Mouse (Mus musculus) hindbrain, postnatal 0 days (tissue): ENCODE results near the gene Lurap1. TPM values are rescaled to one million over a fixed set of nuclear protein-coding genes. Genes with fewer than 3 reads are reported as not detected.

Experiments
- ATAC-seq: fragments of 200-750 bp; cut with Nextera tagmentation; 2 replicates; pipeline ENCODE4 v1.8.0; 2017; ENCODE audit warnings: mild to moderate bottlenecking, moderate TSS enrichment, moderate library complexity
- DNase-seq: peaks from one replicate; pipeline ENCODE4 v3.0.0-alpha.2; 2015; ENCODE audit warnings: low spot score
- H3K27ac ChIP-seq: fragments of 300-500 bp; sonication (generic); 2 replicates; pipeline ENCODE4 v1.5.1; 2014; ENCODE audit warnings: mild to moderate bottlenecking
- H3K27me3 ChIP-seq: fragments of 300-500 bp; sonication (generic); 2 replicates; pipeline ENCODE4 v1.6.1; 2014; ENCODE audit warnings: low read length, mixed read lengths; ENCODE audit not compliant: insufficient read depth
- H3K36me3 ChIP-seq: fragments of 300-500 bp; sonication (generic); 2 replicates; pipeline ENCODE4 v1.6.1; 2014; ENCODE audit warnings: low read length, mixed read lengths; ENCODE audit not compliant: insufficient read depth
- H3K4me1 ChIP-seq: fragments of 300-500 bp; sonication (generic); 2 replicates; pipeline ENCODE4 v1.6.1; 2014; ENCODE audit warnings: antibody characterized with exemption, low read length, mixed read lengths; ENCODE audit not compliant: insufficient read depth
- H3K4me2 ChIP-seq: fragments of 300-500 bp; sonication (generic); 2 replicates; pipeline ENCODE4 v1.6.1; 2014; ENCODE audit warnings: low read depth, mild to moderate bottlenecking, low read length, moderate library complexity, mixed read lengths
- H3K4me3 ChIP-seq: fragments of 300-500 bp; sonication (generic); 2 replicates; pipeline ENCODE4 v1.5.1; 2014; ENCODE audit warnings: low read length
- H3K9ac ChIP-seq: fragments of 300-500 bp; sonication (generic); replicated peaks from 2 replicates; pipeline ENCODE4 v1.6.1; 2014; ENCODE audit warnings: mild to moderate bottlenecking, low read length, moderate library complexity, mixed read lengths
- H3K9me3 ChIP-seq: fragments of 300-500 bp; sonication (generic); 2 replicates; pipeline ENCODE4 v1.6.1; 2016; ENCODE audit warnings: low read length, mixed read lengths
- CTCF ChIP-seq: IDR thresholded peaks from 2 replicates; pipeline ENCODE4 v1.5.1; 2016; ENCODE audit warnings: antibody characterized with exemption, control low read depth, low read depth
- WGBS: fragments of 180-500 bp; shearing (Covaris S2); extraction: QIAGEN DNeasy Blood & Tissue Kit; methylation state at CpG from one replicate; pipeline ENCODE4 v1.1.7; 2014; 5-methylcytosine and 5-hydroxymethylcytosine counted together
- polyA plus RNA-seq: library from polyadenylated mRNA; unstranded; fragments of >200 nt; fragmentation: Nextera tagmentation; extraction: Ambion mirVana; gene quantifications from 2 replicates; pipeline ENCODE4 v1.2.1, GENCODE M21; 2015
- total RNA-seq: library from RNA; depleted of rRNA; stranded (reverse); fragments of >200 nt; gene quantifications from 2 replicates; pipeline ENCODE4 v1.2.3, GENCODE M21; 2014

Lurap1 gene
- total and polyA plus RNA-seq, 2 experiments from 2014 or later = 4.0 to 7.9 TPM

GRCm38 (mm10) chr4:116134990-116135389 is 16.1 kb downstream of the Lurap1 start:
- Histone ChIP-seq H3K36me3 (no peaks in the 10 kb centered on the region), H3K27me3 (no peaks in the 10 kb centered on the region), H3K4me1 (no peaks in the 10 kb centered on the region), H3K9me3 (no peaks in the 10 kb centered on the region), H3K9ac (no peak overlapping the region), H3K27ac (no peak overlapping the region), H3K4me2 (no peak overlapping the region), H3K4me3 (no peak overlapping the region)
- peak; percentile 93 for TF ChIP-seq CTCF
- ATAC-seq (peak; percentile 40; the same call in 1 of the 2 replicates), DNase-seq (peak; percentile 87)
- 28% methylated on average over 2 of the region's 2 CpGs for WGBS

GRCm38 (mm10) chr4:116133126-116133525 is 18.0 kb downstream of the Lurap1 start:
- no peak overlapping the region for H3K4me3 ChIP-seq
- DNase-seq (no peak), ATAC-seq (no peak)
- no peaks in the 10 kb centered on the region for H3K36me3 ChIP-seq
- H3K9ac ChIP-seq = no peak overlapping the region
- H3K27me3 ChIP-seq = no peaks in the 10 kb centered on the region
- 85% methylated on average over 4 of the region's 4 CpGs for WGBS
- H3K9me3 ChIP-seq = no peaks in the 10 kb centered on the region
- H3K27ac ChIP-seq = no peak overlapping the region
- no peaks in the 10 kb centered on the region for H3K4me1 ChIP-seq
- H3K4me2 ChIP-seq = no peak overlapping the region
- no peak for TF ChIP-seq CTCF

GRCm38 (mm10) chr4:116127956-116128355 is 23.2 kb downstream of the Lurap1 start:
- H3K4me3 ChIP-seq = no peak overlapping the region
- no peaks in the 10 kb centered on the region for H3K9me3 ChIP-seq
- WGBS = 45% methylated on average over 6 of the region's 6 CpGs
- no peaks in the 10 kb centered on the region for H3K36me3 ChIP-seq
- ATAC-seq (no peak), DNase-seq (no peak)
- H3K27ac ChIP-seq = no peak overlapping the region
- H3K4me1 ChIP-seq = 0 out of 2 replicates have a peak, but pooled peaks cover 4% of the 10 kb centered on the region
- no peak for TF ChIP-seq CTCF
- no peak overlapping the region for H3K4me2 ChIP-seq
- no peaks in the 10 kb centered on the region for H3K27me3 ChIP-seq
- no peak overlapping the region for H3K9ac ChIP-seq

- no peak overlapping the region for H3K27ac ChIP-seq
- no peak for ATAC-seq
These were observed 25.2 kb downstream of the Lurap1 start for GRCm38 (mm10) chr4:116125803-116126386.

GRCm38 (mm10) chr4:116123602-116124519 is 27.3 kb downstream of the Lurap1 start, which contains the start of the genes Rad54l and Pomgnt1:
Rad54l (minus strand) TSS chr4:116123690.
Pomgnt1 (plus strand) TSS chr4:116123840.
- TF ChIP-seq CTCF = peak; percentile 66
- Histone ChIP-seq H3K9me3 (no peaks in the 10 kb centered on the region), H3K4me1 (0 out of 2 replicates have a peak, but pooled peaks cover 6% of the 10 kb centered on the region), H3K4me3 (peak within 1 kb of the TSS; percentile 50), H3K27me3 (no peaks in the 10 kb centered on the region), H3K4me2 (peak within 1 kb of the TSS; percentile 72), H3K9ac (peak within 1 kb of the TSS; percentile 51), H3K27ac (peak within 1 kb of the TSS; percentile 41; the same call in 1 of the 2 replicates), H3K36me3 (no peaks in the 10 kb centered on the region)
- ATAC-seq (peak; percentile 98), DNase-seq (peak; percentile 97)
- 4% methylated on average over 24 of the region's 24 CpGs for WGBS

More at GRCm38 (mm10) chr4:116125803-116126386, 25.2 kb downstream of the Lurap1 start:
- Histone ChIP-seq H3K36me3 (no peaks in the 10 kb centered on the region), H3K9me3 (no peaks in the 10 kb centered on the region), H3K4me1 (0 out of 2 replicates have a peak, but pooled peaks cover 6% of the 10 kb centered on the region), H3K4me2 (no peak overlapping the region), H3K9ac (no peak overlapping the region), H3K4me3 (no peak overlapping the region), H3K27me3 (no peaks in the 10 kb centered on the region)
- WGBS = 97% methylated on average over 4 of the region's 4 CpGs
- DNase-seq = no peak
- no peak for TF ChIP-seq CTCF

DNA sequence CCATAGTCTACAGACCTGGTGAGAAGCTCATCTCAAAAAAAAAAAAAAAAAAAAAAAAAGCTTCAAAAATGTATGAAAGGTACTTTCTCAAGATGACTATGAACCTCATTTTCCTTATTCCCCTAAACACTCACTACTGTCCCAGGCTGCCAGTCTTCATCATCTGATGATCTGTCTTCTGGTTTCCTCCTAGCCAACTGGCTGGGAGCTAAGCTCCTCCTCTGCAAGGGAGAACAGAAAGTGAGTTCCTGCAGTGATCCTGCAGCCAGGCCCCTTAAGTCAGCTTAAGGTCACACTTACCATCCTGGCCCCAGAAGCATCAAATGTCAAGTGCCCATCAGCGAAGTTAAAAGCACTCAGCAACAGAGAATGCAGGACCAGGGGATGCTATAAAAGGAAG is 28.4 kb downstream of the Lurap1 start:
- H3K4me2 ChIP-seq = peak overlapping the region; percentile 72
- H3K36me3 ChIP-seq = no peaks in the 10 kb centered on the region
- 0 out of 2 replicates have a peak, but pooled peaks cover 6% of the 10 kb centered on the region for H3K4me1 ChIP-seq
- no peaks in the 10 kb centered on the region for H3K9me3 ChIP-seq
- peak overlapping the region; percentile 51 for H3K9ac ChIP-seq
- WGBS = 3% methylated on average over 1 of the region's 1 CpGs
- TF ChIP-seq CTCF = no peak
- H3K27me3 ChIP-seq = no peaks in the 10 kb centered on the region
- H3K4me3 ChIP-seq = peak overlapping the region; percentile 50
- no peak overlapping the region for H3K27ac ChIP-seq
- DNase-seq = no peak
- no peak for ATAC-seq
